Mouse (Mus musculus): ENCODE measurements around the gene Prkca.

- TF ChIP-seq POLR2A (IDR thresholded peaks at IDR 0.05; ENCODE audit: insufficient read depth, low read length): no peak
- no peak for TF ChIP-seq CTCF (IDR thresholded peaks at IDR 0.05; ENCODE audit: low read depth, low read length)
Measured at GRCm38 (mm10) chr11:108098306-108098705, 245.4 kb downstream of the Prkca start.
